Mouse (Mus musculus): ENCODE measurements at regions not wholly inside any gene's neighbourhood (a gene's known extent, or its start where the extent isn't known, plus 50 kb on each side); places are given as distances from the start of the nearest gene placed in this dataset.

GRCm38 (mm10) chr16:75190316-75190715, 395.5 kb downstream of the Lipi start:
- TF ChIP-seq CTCF (conservative IDR thresholded peaks at IDR 0.05; ENCODE audit: low read length): no peak
- TF ChIP-seq NANOG (IDR thresholded peaks at IDR 0.05; ENCODE audit: borderline replicate concordance, low read length): no peak
- no peak for TF ChIP-seq POU5F1 (IDR thresholded peaks at IDR 0.05; ENCODE audit: borderline replicate concordance, low read length)

Measured in E14TG2a.4 (cell line).